Mouse (Mus musculus): ENCODE results near the gene Lypd6. TPM values are rescaled to one million over a fixed set of nuclear protein-coding genes. Genes with fewer than 3 reads are reported as not detected.

Gene Lypd6
- polyA plus RNA-seq, 1 experiment from 2014 or later, result 2.5 TPM

GRCm38 (mm10) chr2:50087761-50088160 is 21.5 kb downstream of the Lypd6 start:
- Histone ChIP-seq H3K4me3 (ENCODE audit: low read depth, low read length) (no peak overlapping the region), H3K4me2 (no peak overlapping the region), H3K4me1 (ENCODE audit: insufficient read depth) (no peaks in the 10 kb centered on the region), H3K9me3 (ENCODE audit: low read depth, low read length) (no peaks in the 10 kb centered on the region), H3K36me3 (ENCODE audit: insufficient read depth) (no peaks in the 10 kb centered on the region), H3K27me3 (ENCODE audit: insufficient read depth, low read length) (no peaks in the 10 kb centered on the region), H3K9ac (no peak overlapping the region), H3K27ac (ENCODE audit: low read depth) (no peak overlapping the region)
- DNase-seq, result no peak
- ATAC-seq (ENCODE audit: insufficient read depth), result no peak
- no peak for TF ChIP-seq CTCF (IDR thresholded peaks at IDR 0.05; ENCODE audit: low read depth)
- 78% methylated on average over 3 of the region's 3 CpGs for WGBS

GRCm38 (mm10) chr2:50096336-50096735 is 30.1 kb downstream of the Lypd6 start:
- H3K27me3 ChIP-seq (ENCODE audit: insufficient read depth, low read length), result no peaks in the 10 kb centered on the region
- peak; percentile 28 for DNase-seq
- ATAC-seq (ENCODE audit: insufficient read depth), result no peak
- H3K36me3 ChIP-seq (ENCODE audit: insufficient read depth), result no peaks in the 10 kb centered on the region
- no peak for TF ChIP-seq CTCF (IDR thresholded peaks at IDR 0.05; ENCODE audit: low read depth)
- no peak overlapping the region for H3K4me2 ChIP-seq
- WGBS, result 57% methylated on average over 3 of the region's 3 CpGs
- no peak overlapping the region for H3K9ac ChIP-seq
- H3K9me3 ChIP-seq (ENCODE audit: low read depth, low read length), result no peaks in the 10 kb centered on the region
- no peaks in the 10 kb centered on the region for H3K4me1 ChIP-seq (ENCODE audit: insufficient read depth)
- no peak overlapping the region for H3K4me3 ChIP-seq (ENCODE audit: low read depth, low read length)
- no peak overlapping the region for H3K27ac ChIP-seq (ENCODE audit: low read depth)

- no peak overlapping the region for H3K9ac ChIP-seq
- no peak for ATAC-seq (ENCODE audit: insufficient read depth)
- no peak for DNase-seq
- no peaks in the 10 kb centered on the region for H3K9me3 ChIP-seq (ENCODE audit: low read depth, low read length)
- TF ChIP-seq CTCF (IDR thresholded peaks at IDR 0.05; ENCODE audit: low read depth), result no peak
- no peaks in the 10 kb centered on the region for H3K36me3 ChIP-seq (ENCODE audit: insufficient read depth)
- 25% methylated on average over 9 of the region's 9 CpGs for WGBS
- no peaks in the 10 kb centered on the region for H3K27me3 ChIP-seq (ENCODE audit: insufficient read depth, low read length)
- no peak overlapping the region for H3K27ac ChIP-seq (ENCODE audit: low read depth)
- H3K4me1 ChIP-seq (ENCODE audit: insufficient read depth), result no peaks in the 10 kb centered on the region; the same call in 1 of the 2 replicates
- H3K4me3 ChIP-seq (ENCODE audit: low read depth, low read length), result no peak overlapping the region
- no peak overlapping the region for H3K4me2 ChIP-seq
Observed at GRCm38 (mm10) chr2:50100364-50101151, 34.3 kb downstream of the Lypd6 start.

- Histone ChIP-seq H3K9me3 (ENCODE audit: low read depth, low read length) (no peaks in the 10 kb centered on the region), H3K4me2 (no peak overlapping the region), H3K27ac (ENCODE audit: low read depth) (no peak overlapping the region), H3K9ac (no peak overlapping the region), H3K27me3 (ENCODE audit: insufficient read depth, low read length) (no peaks in the 10 kb centered on the region), H3K36me3 (ENCODE audit: insufficient read depth) (no peaks in the 10 kb centered on the region), H3K4me3 (ENCODE audit: low read depth, low read length) (no peak overlapping the region), H3K4me1 (ENCODE audit: insufficient read depth) (no peaks in the 10 kb centered on the region; the same call in 1 of the 2 replicates)
- DNase-seq, result no peak
- no peak for TF ChIP-seq CTCF (IDR thresholded peaks at IDR 0.05; ENCODE audit: low read depth)
- WGBS, result 81% methylated on average over 1 of the region's 1 CpGs
- ATAC-seq (ENCODE audit: insufficient read depth), result no peak
Observed at GRCm38 (mm10) chr2:50101152-50101450, 34.9 kb downstream of the Lypd6 start.

- no peaks in the 10 kb centered on the region for H3K9me3 ChIP-seq (ENCODE audit: low read depth, low read length)
- ATAC-seq (ENCODE audit: insufficient read depth), result peak; percentile 35; the same call in 1 of the 2 replicates
- TF ChIP-seq CTCF (IDR thresholded peaks at IDR 0.05; ENCODE audit: low read depth), result no peak
Observed at GRCm38 (mm10) chr2:50103850-50104503, 37.7 kb downstream of the Lypd6 start.

GRCm38 (mm10) chr2:50105590-50105989 is 39.4 kb downstream of the Lypd6 start:
- Histone ChIP-seq H3K4me3 (ENCODE audit: low read depth, low read length) (no peak overlapping the region), H3K4me1 (ENCODE audit: insufficient read depth) (peaks cover 4% of the 10 kb centered on the region), H3K36me3 (ENCODE audit: insufficient read depth) (no peaks in the 10 kb centered on the region), H3K4me2 (no peak overlapping the region), H3K9me3 (ENCODE audit: low read depth, low read length) (no peaks in the 10 kb centered on the region), H3K9ac (no peak overlapping the region), H3K27me3 (ENCODE audit: insufficient read depth, low read length) (no peaks in the 10 kb centered on the region), H3K27ac (ENCODE audit: low read depth) (no peak overlapping the region)
- DNase-seq (no peak), ATAC-seq (ENCODE audit: insufficient read depth) (no peak)
- TF ChIP-seq CTCF (IDR thresholded peaks at IDR 0.05; ENCODE audit: low read depth), result no peak
- WGBS, result 49% methylated on average over 3 of the region's 3 CpGs

More at GRCm38 (mm10) chr2:50103850-50104503, 37.7 kb downstream of the Lypd6 start:
- DNase-seq, result peak; percentile 15
- Histone ChIP-seq H3K4me2 (no peak overlapping the region), H3K4me1 (ENCODE audit: insufficient read depth) (no peaks in the 10 kb centered on the region; the same call in 1 of the 2 replicates), H3K4me3 (ENCODE audit: low read depth, low read length) (no peak overlapping the region), H3K27me3 (ENCODE audit: insufficient read depth, low read length) (no peaks in the 10 kb centered on the region), H3K27ac (ENCODE audit: low read depth) (no peak overlapping the region), H3K9ac (no peak overlapping the region), H3K36me3 (ENCODE audit: insufficient read depth) (no peaks in the 10 kb centered on the region)
- WGBS, result 54% methylated on average over 7 of the region's 7 CpGs

- H3K9me3 ChIP-seq (ENCODE audit: low read depth, low read length), result no peaks in the 10 kb centered on the region
- TF ChIP-seq CTCF (IDR thresholded peaks at IDR 0.05; ENCODE audit: low read depth), result no peak
- DNase-seq (no peak), ATAC-seq (ENCODE audit: insufficient read depth) (no peak)
- no peak overlapping the region for H3K4me3 ChIP-seq (ENCODE audit: low read depth, low read length)
- no peak overlapping the region for H3K4me2 ChIP-seq
- WGBS, result 79% methylated on average over 3 of the region's 3 CpGs
- H3K27me3 ChIP-seq (ENCODE audit: insufficient read depth, low read length), result no peaks in the 10 kb centered on the region
- no peak overlapping the region for H3K27ac ChIP-seq (ENCODE audit: low read depth)
- H3K4me1 ChIP-seq (ENCODE audit: insufficient read depth), result peaks cover 4% of the 10 kb centered on the region
- no peaks in the 10 kb centered on the region for H3K36me3 ChIP-seq (ENCODE audit: insufficient read depth)
- no peak overlapping the region for H3K9ac ChIP-seq
Observed at GRCm38 (mm10) chr2:50105992-50106391, 39.8 kb downstream of the Lypd6 start.
